In genomic region chr6:87042337-87043130, GRCm38 (mm10) we compare ENCODE assay signal across 8 mouse cellular contexts. TPM values are rescaled to one million over a fixed set of nuclear protein-coding genes. Genes with fewer than 3 reads are reported as not detected.
DNase-seq lines count a peak whose midpoint lies in the region; ATAC-seq and TF ChIP-seq lines count a peak whose summit lies in the region.

TSS of gene Gfpt1 (plus strand) at chr6:87042846.

- TF ChIP-seq CTCF in midbrain, postnatal 0 days (IDR thresholded peaks at IDR 0.05) = peak; percentile 5; the same call in 1 of the 2 replicates

- peak within 1 kb of the TSS; percentile 100 for H3K4me3 ChIP-seq in embryonic facial prominence, embryonic 14.5 days (ENCODE audit: low read depth, low read length)
- peak within 1 kb of the TSS; percentile 98 for H3K4me3 ChIP-seq in limb, embryonic 14.5 days (replicated peaks; ENCODE audit: low read length)
- H3K4me3 ChIP-seq in midbrain, postnatal 0 days (ENCODE audit: low read depth, low read length) = peak within 1 kb of the TSS; percentile 94

- peak; percentile 94 for DNase-seq in 3T3-L1 (ENCODE audit: low read depth, low spot score)
- peak; percentile 81 to 92 for DNase-seq in adrenal gland, postnatal 4 days (ENCODE audit: low spot score in 2 of 2)
- DNase-seq in embryonic facial prominence, embryonic 14.5 days (ENCODE audit: low spot score) = peak; percentile 98
- DNase-seq in heart, adult 8-10 months (ENCODE audit: low spot score) = peak; percentile 95
- DNase-seq in kidney, adult 9 months = peak; percentile 95
- peak; percentile 95 for DNase-seq in limb, embryonic 14.5 days (ENCODE audit: low spot score)
- peak; percentile 95 for DNase-seq in midbrain, postnatal 0 days (ENCODE audit: low spot score)
- peak; percentile 84 to 91 for DNase-seq in spleen, postnatal 14 days (ENCODE audit: low spot score in 2 of 2)

- ATAC-seq in embryonic facial prominence, embryonic 14.5 days (ENCODE audit: low read depth) = peak; percentile 98
- ATAC-seq in limb, embryonic 14.5 days (ENCODE audit: low FRiP score, low read depth) = peak; percentile 96
- peak; percentile 96 for ATAC-seq in midbrain, postnatal 0 days (ENCODE audit: low FRiP score)

- peaks cover 17% of the 10 kb centered on the region; the same call in 1 of the 2 replicates for H3K4me1 ChIP-seq in embryonic facial prominence, embryonic 14.5 days (ENCODE audit: control insufficient read depth, insufficient read depth, low read length)
- H3K4me1 ChIP-seq in limb, embryonic 14.5 days (ENCODE audit: control insufficient read depth, insufficient read depth, low read length) = peaks cover 15% of the 10 kb centered on the region
- H3K4me1 ChIP-seq in midbrain, postnatal 0 days (ENCODE audit: insufficient read depth, low read length) = peaks cover 6% of the 10 kb centered on the region

- TF ChIP-seq POLR2A in limb, embryonic 14.5 days (IDR thresholded peaks at IDR 0.05; ENCODE audit: borderline replicate concordance, extremely low read depth, insufficient read depth, insufficient read length) = peak; percentile 84; the same call in 1 of the 2 replicates

- H3K27me3 ChIP-seq in embryonic facial prominence, embryonic 14.5 days (replicated peaks; ENCODE audit: control insufficient read depth, insufficient read depth, low read length) = no peaks in the 10 kb centered on the region
- no peaks in the 10 kb centered on the region for H3K27me3 ChIP-seq in limb, embryonic 14.5 days (ENCODE audit: control insufficient read depth, insufficient read depth, low read length)
- no peaks in the 10 kb centered on the region for H3K27me3 ChIP-seq in midbrain, postnatal 0 days (ENCODE audit: insufficient read depth, low read length)

- peak within 1 kb of the TSS; percentile 77 for H3K4me2 ChIP-seq in embryonic facial prominence, embryonic 14.5 days (ENCODE audit: low read depth, low read length)
- peak within 1 kb of the TSS; percentile 66 for H3K4me2 ChIP-seq in limb, embryonic 14.5 days (replicated peaks; ENCODE audit: low read depth, low read length, severe bottlenecking)
- H3K4me2 ChIP-seq in midbrain, postnatal 0 days (ENCODE audit: low read depth, low read length, poor library complexity, severe bottlenecking) = peak within 1 kb of the TSS; percentile 82

- peak within 1 kb of the TSS; percentile 99 for H3K27ac ChIP-seq in embryonic facial prominence, embryonic 14.5 days (replicated peaks; ENCODE audit: low read depth, low read length)
- peak within 1 kb of the TSS; percentile 100 for H3K27ac ChIP-seq in limb, embryonic 14.5 days (replicated peaks; ENCODE audit: low read depth, low read length)
- peak within 1 kb of the TSS; percentile 95 for H3K27ac ChIP-seq in midbrain, postnatal 0 days (ENCODE audit: low read depth, low read length)

- no peaks in the 10 kb centered on the region for H3K9me3 ChIP-seq in embryonic facial prominence, embryonic 14.5 days (ENCODE audit: control insufficient read depth, low read length)
- H3K9me3 ChIP-seq in limb, embryonic 14.5 days (ENCODE audit: control insufficient read depth, low read length) = no peaks in the 10 kb centered on the region
- H3K9me3 ChIP-seq in midbrain, postnatal 0 days (ENCODE audit: low read length) = no peaks in the 10 kb centered on the region

- 0 out of 2 replicates have a peak, but pooled peaks cover 4% of the 10 kb centered on the region for H3K36me3 ChIP-seq in embryonic facial prominence, embryonic 14.5 days (ENCODE audit: control insufficient read depth, insufficient read depth, low read length)
- H3K36me3 ChIP-seq in limb, embryonic 14.5 days (ENCODE audit: control insufficient read depth, insufficient read depth, low read length) = peaks cover 3% of the 10 kb centered on the region; the same call in 1 of the 2 replicates
- H3K36me3 ChIP-seq in midbrain, postnatal 0 days (ENCODE audit: insufficient read depth, low read length) = no peaks in the 10 kb centered on the region

- peak within 1 kb of the TSS; percentile 97 for H3K9ac ChIP-seq in embryonic facial prominence, embryonic 14.5 days (ENCODE audit: low read depth, low read length)
- H3K9ac ChIP-seq in limb, embryonic 14.5 days (ENCODE audit: low read depth, low read length, severe bottlenecking) = peak within 1 kb of the TSS; percentile 93
- H3K9ac ChIP-seq in midbrain, postnatal 0 days (replicated peaks; ENCODE audit: low read length, poor library complexity, severe bottlenecking) = peak within 1 kb of the TSS; percentile 92

- WGBS in embryonic facial prominence, embryonic 14.5 days = under 1% methylated on average over 43 of the region's 68 CpGs
- under 1% methylated on average over 57 of the region's 68 CpGs for WGBS in limb, embryonic 14.5 days
- 0% methylated on average over 65 of the region's 68 CpGs for WGBS in midbrain, postnatal 0 days

RNA-seq across cellular contexts. Expression of gene Gfpt1, which starts in this region (rescaled TPM):
- total RNA-seq in adrenal gland, postnatal 4 days (2021) = 10 to 100 TPM; 39.8 to 42.6 TPM
- polyA plus RNA-seq in embryonic facial prominence, embryonic 14.5 days (2014; fragmentation: Nextera tagmentation; extraction: Ambion mirVana) = 22.7 and 23.3 TPM in 2 replicates
- total RNA-seq in heart, adult 8-10 months (2022) = 10 to 100 TPM; 16.0 to 21.4 (median 16.7) TPM
- 35.8 and 37.7 TPM in 2 replicates for polyA plus RNA-seq in limb, embryonic 14.5 days (2012; rRNA removed)
- 21.5 and 22.7 TPM in 2 replicates for polyA plus RNA-seq in limb, embryonic 14.5 days (2014; fragmentation: Nextera tagmentation; extraction: Ambion mirVana)
- 43.7 and 62.3 TPM in 2 replicates for total RNA-seq in midbrain, postnatal 0 days (2014; rRNA removed)
- 19.3 and 21.4 TPM in 2 replicates for polyA plus RNA-seq in midbrain, postnatal 0 days (2015; fragmentation: Nextera tagmentation; extraction: Ambion mirVana)

Comparison
In these comparisons a context has a peak if more than half of its experiments do, and no peak if none do; other contexts are left out.
1. Peak in every context shown above with its lines: DNase-seq, ATAC-seq, H3K4me3 ChIP-seq and H3K27ac ChIP-seq.